Mouse (Mus musculus): ENCODE measurements around the gene Gabarap. TPM values are rescaled to one million over a fixed set of nuclear protein-coding genes. Genes with fewer than 3 reads are reported as not detected.

The Gabarap gene
- 659 and 826 TPM in 2 replicates for polyA plus RNA-seq (2012; rRNA removed)

DNA sequence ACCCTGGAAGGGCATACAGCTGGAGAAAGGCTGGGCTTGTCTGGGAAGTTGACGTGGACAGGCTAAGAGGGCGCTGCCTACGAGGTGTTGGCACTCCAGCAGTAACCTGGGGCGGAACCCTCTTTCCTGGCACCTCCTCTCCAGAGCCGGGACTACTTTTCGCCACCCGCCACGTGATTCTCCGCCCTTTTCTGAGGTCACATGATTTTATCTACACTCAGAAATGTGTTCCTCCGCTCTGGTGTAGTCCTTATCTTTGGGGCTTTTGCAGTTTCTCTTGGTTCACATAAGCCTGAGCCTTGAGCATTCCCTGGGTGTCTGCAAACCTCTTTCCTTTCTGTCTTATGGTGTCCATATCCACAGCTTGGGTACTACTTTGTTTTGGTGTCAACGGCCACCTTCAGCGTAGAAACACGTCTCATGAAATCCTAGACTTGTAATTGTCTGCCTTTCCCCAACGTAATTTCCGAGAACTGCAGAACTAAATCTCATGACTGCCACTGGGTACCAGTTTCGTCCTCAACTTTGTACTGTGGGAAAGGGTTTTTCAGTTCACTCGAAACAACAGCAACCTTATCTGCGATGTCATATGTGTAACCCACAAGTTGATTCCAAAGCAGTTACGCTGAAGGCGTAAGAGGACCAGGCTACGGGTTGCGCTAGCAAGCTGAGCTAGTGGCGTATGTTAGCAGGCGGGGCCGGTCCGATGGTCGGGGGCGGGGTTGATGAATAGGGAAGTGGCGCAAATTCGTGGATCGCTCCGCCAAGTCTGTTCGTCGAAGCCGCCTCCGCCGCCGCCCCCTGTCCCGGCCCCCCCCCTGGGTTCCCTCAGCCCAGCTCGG lies at the start of gene Gabarap:
TSS of gene Gabarap (plus strand) at position 294 of the 842 bp plus-strand sequence.
- Histone ChIP-seq H3K4me1 (ENCODE audit: control insufficient read depth, insufficient read depth, low read length) (peaks cover 6% of the 10 kb centered on the region), H3K36me3 (ENCODE audit: control insufficient read depth, insufficient read depth, low read length) (peaks cover 4% of the 10 kb centered on the region), H3K27me3 (ENCODE audit: control insufficient read depth, insufficient read depth, low read length) (no peaks in the 10 kb centered on the region), H3K4me3 (ENCODE audit: control insufficient read depth, low read depth, low read length) (peak within 1 kb of the TSS; percentile 93), H3K27ac (ENCODE audit: control insufficient read depth, insufficient read depth, low read depth, low read length) (peak within 1 kb of the TSS; percentile 100)
- TF ChIP-seq CTCF (IDR thresholded peaks at IDR 0.05; ENCODE audit: control insufficient read depth, insufficient read depth, insufficient replicate concordance, low read depth, low read length) (no peak), POLR2A (IDR thresholded peaks at IDR 0.05; ENCODE audit: control insufficient read depth, low read depth, low read length) (peak; percentile 85)

DNA sequence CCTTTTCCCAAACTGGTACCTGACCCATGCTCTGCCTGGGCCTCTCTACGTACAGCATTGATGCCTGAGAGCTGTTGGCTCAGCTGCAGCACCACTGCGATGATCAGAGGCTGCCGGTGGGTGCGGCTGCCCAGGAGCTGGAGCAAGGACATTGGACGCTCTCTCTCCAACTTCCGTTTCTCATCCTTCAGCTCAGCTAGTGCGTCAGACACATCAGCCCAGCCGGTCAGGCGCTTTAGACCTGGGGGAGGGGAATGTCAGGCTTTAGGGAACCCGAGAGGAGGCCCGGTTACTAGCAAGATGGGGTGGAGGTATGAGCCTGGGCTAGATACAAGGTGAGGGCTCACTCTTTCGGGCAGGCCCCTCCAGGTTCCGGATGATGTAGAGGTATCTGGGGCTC lies 45.7 kb upstream of the Gabarap start:
- H3K36me3 ChIP-seq (ENCODE audit: control insufficient read depth, insufficient read depth, low read length) = peaks cover 3% of the 10 kb centered on the region
- H3K27me3 ChIP-seq (ENCODE audit: control insufficient read depth, insufficient read depth, low read length) = no peaks in the 10 kb centered on the region
- H3K4me1 ChIP-seq (ENCODE audit: control insufficient read depth, insufficient read depth, low read length) = peaks cover 20% of the 10 kb centered on the region
- no peak overlapping the region for H3K4me3 ChIP-seq (ENCODE audit: control insufficient read depth, low read depth, low read length)
- no peak for TF ChIP-seq POLR2A (IDR thresholded peaks at IDR 0.05; ENCODE audit: control insufficient read depth, low read depth, low read length)
- TF ChIP-seq CTCF (IDR thresholded peaks at IDR 0.05; ENCODE audit: control insufficient read depth, insufficient read depth, insufficient replicate concordance, low read depth, low read length) = no peak
- H3K27ac ChIP-seq (ENCODE audit: control insufficient read depth, insufficient read depth, low read depth, low read length) = no peak overlapping the region

DNA sequence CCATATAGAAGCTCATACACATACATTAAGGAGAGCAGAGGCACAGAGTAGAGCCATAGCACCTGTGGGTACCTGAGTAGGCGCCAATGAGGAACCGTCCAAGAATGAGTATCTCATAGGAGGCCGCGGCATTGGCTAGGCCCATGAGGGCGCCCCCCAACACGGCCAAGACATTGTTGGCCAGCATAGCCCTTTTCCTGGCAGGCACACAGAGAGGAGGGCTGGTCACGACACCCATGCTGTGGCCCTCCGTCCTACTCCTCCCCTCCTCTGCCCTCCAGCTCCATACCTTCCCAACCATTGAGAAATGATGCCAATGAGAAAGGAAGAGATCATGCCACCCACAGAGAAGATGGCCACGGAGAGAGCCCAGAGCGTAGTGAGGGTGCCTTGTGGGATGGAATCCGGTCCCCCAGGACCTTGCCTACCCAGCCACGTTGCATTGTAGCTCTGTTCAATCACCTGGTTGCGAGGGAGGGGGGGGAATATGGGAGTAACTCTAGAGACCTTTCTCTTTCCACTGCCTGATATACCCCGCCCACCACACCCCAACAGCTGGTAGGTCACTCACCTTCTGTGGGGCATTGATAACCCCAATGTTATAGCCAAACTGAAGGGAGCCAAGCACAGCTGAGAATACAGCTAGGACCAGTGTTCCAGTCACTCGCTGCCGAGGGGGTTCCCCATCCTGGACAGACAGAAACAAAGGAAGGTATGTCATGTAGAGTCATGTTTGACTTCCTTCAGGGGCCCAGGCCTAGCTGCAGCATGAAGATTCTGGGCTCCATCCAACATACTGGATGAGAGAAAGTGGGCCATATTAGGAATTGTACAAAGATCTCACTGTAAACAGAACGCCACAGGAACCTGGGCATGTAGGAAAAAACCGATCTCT lies 44.7 kb upstream of the Gabarap start:
- Histone ChIP-seq H3K4me3 (ENCODE audit: control insufficient read depth, low read depth, low read length) (no peak overlapping the region), H3K4me1 (ENCODE audit: control insufficient read depth, insufficient read depth, low read length) (peaks cover 18% of the 10 kb centered on the region), H3K27me3 (ENCODE audit: control insufficient read depth, insufficient read depth, low read length) (no peaks in the 10 kb centered on the region), H3K36me3 (ENCODE audit: control insufficient read depth, insufficient read depth, low read length) (no peaks in the 10 kb centered on the region), H3K27ac (ENCODE audit: control insufficient read depth, insufficient read depth, low read depth, low read length) (no peak overlapping the region)
- TF ChIP-seq POLR2A (IDR thresholded peaks at IDR 0.05; ENCODE audit: control insufficient read depth, low read depth, low read length) (no peak), CTCF (IDR thresholded peaks at IDR 0.05; ENCODE audit: control insufficient read depth, insufficient read depth, insufficient replicate concordance, low read depth, low read length) (no peak)

DNA sequence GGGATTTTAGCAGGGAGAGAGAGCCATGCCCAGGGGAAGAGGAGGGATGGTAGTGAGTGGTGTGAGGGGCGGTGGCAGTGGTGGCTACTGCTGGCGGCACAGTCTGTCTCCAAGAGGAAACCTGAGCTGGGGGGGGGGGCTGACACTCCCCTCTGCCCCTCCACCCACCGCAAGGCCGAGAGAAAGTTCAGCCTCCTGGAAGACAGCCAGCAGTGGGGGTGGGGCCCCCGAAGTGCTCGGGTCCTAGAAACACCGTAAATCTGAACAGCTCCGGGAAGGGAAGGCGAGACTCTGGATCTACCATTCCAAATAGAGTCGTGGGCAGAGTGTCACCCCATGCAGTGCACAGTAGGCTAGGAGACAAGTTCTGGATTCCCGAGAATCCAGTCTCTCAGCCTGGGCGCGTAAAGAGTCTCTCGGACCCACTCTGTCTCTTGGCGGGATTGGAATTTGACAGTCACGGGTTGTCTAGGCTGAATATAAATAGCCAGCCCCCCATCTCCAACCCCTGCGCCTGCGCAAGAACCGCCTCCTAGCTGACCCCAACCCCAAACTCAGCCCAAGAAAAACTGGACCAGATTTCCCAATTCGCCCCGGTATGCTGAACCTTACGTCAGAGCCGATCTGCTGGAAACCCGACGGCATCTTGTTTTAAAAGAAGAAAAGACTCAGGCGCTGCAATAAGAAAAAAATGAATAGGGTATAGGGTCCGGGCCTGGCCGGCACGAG lies 43.4 kb upstream of the Gabarap start:
- peaks cover 18% of the 10 kb centered on the region for H3K4me1 ChIP-seq (ENCODE audit: control insufficient read depth, insufficient read depth, low read length)
- no peaks in the 10 kb centered on the region for H3K36me3 ChIP-seq (ENCODE audit: control insufficient read depth, insufficient read depth, low read length)
- no peaks in the 10 kb centered on the region for H3K27me3 ChIP-seq (ENCODE audit: control insufficient read depth, insufficient read depth, low read length)
- peak overlapping the region; percentile 50 for H3K4me3 ChIP-seq (ENCODE audit: control insufficient read depth, low read depth, low read length)
- TF ChIP-seq POLR2A (IDR thresholded peaks at IDR 0.05; ENCODE audit: control insufficient read depth, low read depth, low read length) (no peak), CTCF (IDR thresholded peaks at IDR 0.05; ENCODE audit: control insufficient read depth, insufficient read depth, insufficient replicate concordance, low read depth, low read length) (no peak)
- H3K27ac ChIP-seq (ENCODE audit: control insufficient read depth, insufficient read depth, low read depth, low read length) = no peak overlapping the region

DNA sequence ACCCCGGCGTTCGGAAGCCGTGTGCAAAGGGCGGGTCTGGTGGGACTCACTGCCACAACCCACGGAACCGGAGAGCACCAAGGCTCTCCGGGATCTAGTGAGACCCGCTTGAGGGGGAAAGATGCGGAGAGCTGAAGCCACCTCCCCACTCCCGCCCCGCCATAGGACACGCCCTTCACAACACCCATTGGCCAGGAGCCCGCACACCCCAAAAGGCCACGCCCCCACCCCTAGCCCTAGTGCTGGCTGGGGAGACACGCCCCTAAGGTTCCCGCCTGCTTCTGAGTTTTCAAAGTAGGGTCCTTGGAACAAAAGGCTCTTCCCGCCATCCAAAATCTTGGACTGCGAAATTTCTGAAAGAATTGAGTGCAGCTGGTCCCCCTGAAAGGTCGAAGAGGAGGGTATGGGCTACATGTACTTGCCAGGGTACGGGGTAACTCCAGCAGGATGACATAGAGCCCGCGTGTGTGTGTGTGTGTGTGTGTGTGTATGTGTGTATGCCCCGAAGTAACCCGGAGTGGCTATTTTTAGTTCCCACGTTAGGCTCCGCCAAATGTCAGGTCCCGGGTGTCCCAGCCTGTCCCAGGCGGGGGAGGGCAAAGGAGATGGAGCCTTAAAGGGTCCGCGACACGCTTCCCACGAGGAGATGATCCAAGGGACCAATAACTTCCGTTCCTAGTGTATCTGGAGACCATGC lies 42.7 kb upstream of the Gabarap start, which contains the start of gene Slc2a4:
TSS of gene Slc2a4 (minus strand) at position 123 of the 697 bp plus-strand sequence.
- H3K27me3 ChIP-seq (ENCODE audit: control insufficient read depth, insufficient read depth, low read length) = no peaks in the 10 kb centered on the region
- no peaks in the 10 kb centered on the region for H3K36me3 ChIP-seq (ENCODE audit: control insufficient read depth, insufficient read depth, low read length)
- peak within 1 kb of the TSS; percentile 50 for H3K4me3 ChIP-seq (ENCODE audit: control insufficient read depth, low read depth, low read length)
- TF ChIP-seq CTCF (IDR thresholded peaks at IDR 0.05; ENCODE audit: control insufficient read depth, insufficient read depth, insufficient replicate concordance, low read depth, low read length) (no peak), POLR2A (IDR thresholded peaks at IDR 0.05; ENCODE audit: control insufficient read depth, low read depth, low read length) (no peak)
- H3K27ac ChIP-seq (ENCODE audit: control insufficient read depth, insufficient read depth, low read depth, low read length) = no peak within 1 kb of the TSS
- peaks cover 18% of the 10 kb centered on the region for H3K4me1 ChIP-seq (ENCODE audit: control insufficient read depth, insufficient read depth, low read length)

DNA sequence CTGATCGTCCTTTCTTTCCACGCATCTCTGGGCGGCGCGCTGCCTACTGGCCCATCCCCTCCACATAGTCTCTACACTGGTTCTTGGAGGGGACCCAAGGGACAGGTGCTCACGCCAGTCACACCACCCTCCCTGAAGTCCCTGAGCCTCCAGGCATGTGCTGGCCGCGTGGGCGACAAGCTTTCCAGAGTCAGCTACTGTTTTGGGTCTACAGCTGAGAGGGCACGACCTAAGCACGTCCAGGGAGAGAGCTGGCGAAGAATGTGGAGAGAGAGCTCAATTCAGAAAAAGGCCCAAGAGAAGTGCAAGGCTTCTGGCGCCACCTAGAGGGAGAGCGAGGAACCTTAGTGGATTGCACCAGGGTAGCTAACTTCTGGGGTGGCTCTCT lies 42.2 kb upstream of the Gabarap start:
- H3K4me3 ChIP-seq (ENCODE audit: control insufficient read depth, low read depth, low read length) = peak overlapping the region; percentile 37
- H3K27me3 ChIP-seq (ENCODE audit: control insufficient read depth, insufficient read depth, low read length) = no peaks in the 10 kb centered on the region
- peaks cover 18% of the 10 kb centered on the region for H3K4me1 ChIP-seq (ENCODE audit: control insufficient read depth, insufficient read depth, low read length)
- no peak overlapping the region for H3K27ac ChIP-seq (ENCODE audit: control insufficient read depth, insufficient read depth, low read depth, low read length)
- no peaks in the 10 kb centered on the region for H3K36me3 ChIP-seq (ENCODE audit: control insufficient read depth, insufficient read depth, low read length)
- peak; percentile 82; the same call in 1 of the 2 replicates for TF ChIP-seq CTCF (IDR thresholded peaks at IDR 0.05; ENCODE audit: control insufficient read depth, insufficient read depth, insufficient replicate concordance, low read depth, low read length)
- no peak for TF ChIP-seq POLR2A (IDR thresholded peaks at IDR 0.05; ENCODE audit: control insufficient read depth, low read depth, low read length)
